Mouse (Mus musculus): ENCODE measurements around the gene Uchl4. TPM values are rescaled to one million over a fixed set of nuclear protein-coding genes. Genes with fewer than 3 reads are reported as not detected.
"Not testable (repeated sequence)": the region's sequence is repeated elsewhere in the genome, so short reads cannot be mapped to it uniquely, and the experiment has no call there.

Uchl4 gene
- polyA plus RNA-seq, 1 experiment: not detected

DNA sequence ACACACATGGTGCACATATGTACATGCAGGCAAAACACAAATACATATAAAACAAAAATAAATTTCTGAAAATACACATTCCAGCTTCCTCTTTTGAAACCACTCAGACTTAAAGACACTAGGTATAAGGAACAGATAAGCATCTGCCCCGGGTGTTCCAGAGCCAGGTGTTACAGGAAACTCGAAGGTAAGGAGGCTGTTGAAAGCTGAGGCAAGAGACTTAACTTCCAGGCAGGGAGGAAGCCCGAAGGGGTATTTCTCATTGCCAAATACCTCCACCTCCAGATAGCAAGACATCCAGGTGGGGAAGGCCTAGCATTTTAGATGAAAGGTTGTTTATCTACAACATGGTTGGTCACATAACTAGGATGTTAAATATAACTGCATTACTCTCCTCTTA, 20.4 kb downstream of the Uchl4 start:
- H3K4me1 ChIP-seq (ENCODE audit: control insufficient read depth, insufficient read depth, insufficient read length): no peaks in the 10 kb centered on the region
- 43% methylated on average over 3 of the region's 3 CpGs for WGBS
- DNase-seq (ENCODE audit: low read depth in 1 of 2, low spot score in 2 of 2): no peak
- no peak for TF ChIP-seq POLR2A (IDR thresholded peaks at IDR 0.05; ENCODE audit: low read depth, low read length)
- no peak for TF ChIP-seq CTCF (IDR thresholded peaks at IDR 0.05; ENCODE audit: extremely low read depth, insufficient read depth, insufficient read length, insufficient replicate concordance)
- H3K4me3 ChIP-seq (ENCODE audit: extremely low read depth, insufficient read depth, insufficient read length): no peak overlapping the region
- no peaks in the 10 kb centered on the region for H3K36me3 ChIP-seq (ENCODE audit: control insufficient read depth, insufficient read depth, low read length)
- no peak overlapping the region for H3K27ac ChIP-seq (ENCODE audit: insufficient read depth, low read length)
- H3K27me3 ChIP-seq (ENCODE audit: control insufficient read depth, insufficient read depth, low read length): no peaks in the 10 kb centered on the region

- Histone ChIP-seq H3K36me3 (ENCODE audit: control insufficient read depth, insufficient read depth, low read length) (no peaks in the 10 kb centered on the region), H3K27ac (ENCODE audit: insufficient read depth, low read length) (no peak overlapping the region), H3K27me3 (ENCODE audit: control insufficient read depth, insufficient read depth, low read length) (no peaks in the 10 kb centered on the region), H3K4me3 (ENCODE audit: extremely low read depth, insufficient read depth, insufficient read length) (no peak overlapping the region), H3K4me1 (ENCODE audit: control insufficient read depth, insufficient read depth, insufficient read length) (no peaks in the 10 kb centered on the region)
- no peak for DNase-seq (ENCODE audit: low read depth in 1 of 2, low spot score in 2 of 2)
- TF ChIP-seq CTCF (IDR thresholded peaks at IDR 0.05; ENCODE audit: extremely low read depth, insufficient read depth, insufficient read length, insufficient replicate concordance) (no peak), POLR2A (IDR thresholded peaks at IDR 0.05; ENCODE audit: low read depth, low read length) (no peak)
- WGBS: 92% methylated on average over 3 of the region's 3 CpGs
Observed at GRCm38 (mm10) chr9:64256204-64256603, 21.2 kb downstream of the Uchl4 start.

- Histone ChIP-seq H3K4me1 (ENCODE audit: control insufficient read depth, insufficient read depth, insufficient read length) (no peaks in the 10 kb centered on the region), H3K4me3 (ENCODE audit: extremely low read depth, insufficient read depth, insufficient read length) (no peak overlapping the region), H3K27me3 (ENCODE audit: control insufficient read depth, insufficient read depth, low read length) (no peaks in the 10 kb centered on the region), H3K36me3 (ENCODE audit: control insufficient read depth, insufficient read depth, low read length) (no peaks in the 10 kb centered on the region), H3K27ac (ENCODE audit: insufficient read depth, low read length) (no peak overlapping the region)
- no peak for TF ChIP-seq POLR2A (IDR thresholded peaks at IDR 0.05; ENCODE audit: low read depth, low read length)
- TF ChIP-seq CTCF (IDR thresholded peaks at IDR 0.05; ENCODE audit: extremely low read depth, insufficient read depth, insufficient read length, insufficient replicate concordance): no peak
- 90% methylated on average over 5 of the region's 5 CpGs for WGBS
- no peak for DNase-seq (ENCODE audit: low read depth in 1 of 2, low spot score in 2 of 2)
Observed at GRCm38 (mm10) chr9:64259906-64260305, 24.9 kb downstream of the Uchl4 start.

- TF ChIP-seq POLR2A (IDR thresholded peaks at IDR 0.05; ENCODE audit: low read depth, low read length): no peak
- TF ChIP-seq CTCF (IDR thresholded peaks at IDR 0.05; ENCODE audit: extremely low read depth, insufficient read depth, insufficient read length, insufficient replicate concordance): no peak
- WGBS: 88% methylated on average over 4 of the region's 4 CpGs
- Histone ChIP-seq H3K27ac (ENCODE audit: insufficient read depth, low read length) (no peak overlapping the region), H3K4me1 (ENCODE audit: control insufficient read depth, insufficient read depth, insufficient read length) (no peaks in the 10 kb centered on the region), H3K4me3 (ENCODE audit: extremely low read depth, insufficient read depth, insufficient read length) (no peak overlapping the region), H3K36me3 (ENCODE audit: control insufficient read depth, insufficient read depth, low read length) (no peaks in the 10 kb centered on the region), H3K27me3 (ENCODE audit: control insufficient read depth, insufficient read depth, low read length) (no peaks in the 10 kb centered on the region)
- DNase-seq (ENCODE audit: low read depth in 1 of 2, low spot score in 2 of 2): no peak
Observed at GRCm38 (mm10) chr9:64261023-64261422, 26.0 kb downstream of the Uchl4 start.

DNA sequence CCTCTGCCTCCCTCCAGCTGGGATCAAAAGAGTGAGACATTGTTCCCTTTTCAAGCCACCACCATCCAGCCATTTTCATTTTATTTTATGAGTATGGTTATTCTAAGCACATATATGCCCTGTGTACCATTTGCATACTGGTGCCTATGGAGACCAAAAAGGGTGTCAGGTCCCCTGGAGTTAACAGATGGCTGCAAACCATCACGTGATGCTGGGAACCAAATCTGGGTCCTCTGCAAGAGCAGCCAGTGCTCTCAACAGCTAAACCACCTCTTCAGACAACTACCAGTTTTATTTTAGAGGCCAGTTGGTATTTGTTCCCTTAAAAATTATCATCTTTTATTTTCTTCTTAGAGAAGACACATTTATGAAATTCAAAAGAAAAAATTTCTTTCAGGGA, 29.8 kb downstream of the Uchl4 start:
- no peak overlapping the region for H3K27ac ChIP-seq (ENCODE audit: insufficient read depth, low read length)
- H3K27me3 ChIP-seq (ENCODE audit: control insufficient read depth, insufficient read depth, low read length): no peaks in the 10 kb centered on the region
- no peak overlapping the region for H3K4me3 ChIP-seq (ENCODE audit: extremely low read depth, insufficient read depth, insufficient read length)
- H3K36me3 ChIP-seq (ENCODE audit: control insufficient read depth, insufficient read depth, low read length): no peaks in the 10 kb centered on the region
- H3K4me1 ChIP-seq (ENCODE audit: control insufficient read depth, insufficient read depth, insufficient read length): no peaks in the 10 kb centered on the region
- no peak for DNase-seq (ENCODE audit: low read depth in 1 of 2, low spot score in 2 of 2)
- TF ChIP-seq POLR2A (IDR thresholded peaks at IDR 0.05; ENCODE audit: low read depth, low read length): no peak
- no peak for TF ChIP-seq CTCF (IDR thresholded peaks at IDR 0.05; ENCODE audit: extremely low read depth, insufficient read depth, insufficient read length, insufficient replicate concordance)
- 65% methylated on average over 1 of the region's 1 CpGs for WGBS

DNA sequence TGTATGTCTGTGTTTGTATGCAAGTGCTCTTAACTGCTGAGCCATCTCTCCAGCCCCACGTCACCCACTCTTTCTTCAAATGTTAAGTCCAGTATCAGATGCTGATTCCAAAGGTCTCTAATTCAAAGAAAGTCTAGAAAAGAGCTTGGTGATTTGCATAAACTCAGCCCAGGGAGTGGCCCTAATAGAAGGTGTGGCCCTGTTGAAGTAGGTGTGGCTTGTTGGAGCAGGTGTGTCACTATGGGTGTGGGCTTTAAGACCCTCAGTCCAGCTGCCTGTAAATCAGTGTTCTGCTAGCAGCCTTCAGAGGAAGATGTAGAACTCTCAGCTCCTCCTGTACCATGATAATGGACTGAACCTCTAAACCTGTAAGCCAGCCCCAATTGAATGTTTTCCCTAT, 32.2 kb downstream of the Uchl4 start:
- no peaks in the 10 kb centered on the region for H3K27me3 ChIP-seq (ENCODE audit: control insufficient read depth, insufficient read depth, low read length)
- TF ChIP-seq POLR2A (IDR thresholded peaks at IDR 0.05; ENCODE audit: low read depth, low read length) (no peak), CTCF (IDR thresholded peaks at IDR 0.05; ENCODE audit: extremely low read depth, insufficient read depth, insufficient read length, insufficient replicate concordance) (no peak)
- 91% methylated on average over 1 of the region's 1 CpGs for WGBS

DNA sequence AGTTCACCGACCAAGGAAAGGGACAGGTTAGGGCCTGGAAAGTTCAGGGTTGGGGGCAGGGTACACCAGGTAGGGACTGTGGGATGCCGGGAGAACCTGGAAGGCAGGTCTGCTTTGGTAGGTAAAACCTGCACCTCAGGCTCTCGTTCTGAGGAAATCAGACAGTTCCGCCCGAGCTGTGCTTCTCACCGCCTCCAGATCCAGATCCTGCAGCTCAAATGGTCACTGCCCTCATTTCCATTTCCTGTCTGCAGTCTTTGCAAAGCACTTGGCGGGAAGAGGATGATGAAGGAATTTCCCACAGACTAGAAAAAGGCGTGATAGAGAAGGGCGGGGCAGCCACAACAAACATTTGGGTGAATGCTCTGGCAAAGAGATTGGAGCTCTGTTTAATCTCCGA, 33.2 kb downstream of the Uchl4 start:
- H3K4me3 ChIP-seq (ENCODE audit: extremely low read depth, insufficient read depth, insufficient read length): no peak overlapping the region
- DNase-seq (ENCODE audit: low read depth in 1 of 2, low spot score in 2 of 2): no peak
- no peaks in the 10 kb centered on the region for H3K27me3 ChIP-seq (ENCODE audit: control insufficient read depth, insufficient read depth, low read length)
- 79% methylated on average over 10 of the region's 10 CpGs for WGBS
- no peaks in the 10 kb centered on the region for H3K36me3 ChIP-seq (ENCODE audit: control insufficient read depth, insufficient read depth, low read length)
- TF ChIP-seq CTCF (IDR thresholded peaks at IDR 0.05; ENCODE audit: extremely low read depth, insufficient read depth, insufficient read length, insufficient replicate concordance) (no peak), POLR2A (IDR thresholded peaks at IDR 0.05; ENCODE audit: low read depth, low read length) (no peak)
- H3K27ac ChIP-seq (ENCODE audit: insufficient read depth, low read length): no peak overlapping the region
- H3K4me1 ChIP-seq (ENCODE audit: control insufficient read depth, insufficient read depth, insufficient read length): no peaks in the 10 kb centered on the region

More for the DNA sequence above, 32.2 kb downstream of the Uchl4 start:
- Histone ChIP-seq H3K4me3 (ENCODE audit: extremely low read depth, insufficient read depth, insufficient read length) (no peak overlapping the region), H3K36me3 (ENCODE audit: control insufficient read depth, insufficient read depth, low read length) (no peaks in the 10 kb centered on the region), H3K27ac (ENCODE audit: insufficient read depth, low read length) (no peak overlapping the region), H3K4me1 (ENCODE audit: control insufficient read depth, insufficient read depth, insufficient read length) (no peaks in the 10 kb centered on the region)
- no peak for DNase-seq (ENCODE audit: low read depth in 1 of 2, low spot score in 2 of 2)

DNA sequence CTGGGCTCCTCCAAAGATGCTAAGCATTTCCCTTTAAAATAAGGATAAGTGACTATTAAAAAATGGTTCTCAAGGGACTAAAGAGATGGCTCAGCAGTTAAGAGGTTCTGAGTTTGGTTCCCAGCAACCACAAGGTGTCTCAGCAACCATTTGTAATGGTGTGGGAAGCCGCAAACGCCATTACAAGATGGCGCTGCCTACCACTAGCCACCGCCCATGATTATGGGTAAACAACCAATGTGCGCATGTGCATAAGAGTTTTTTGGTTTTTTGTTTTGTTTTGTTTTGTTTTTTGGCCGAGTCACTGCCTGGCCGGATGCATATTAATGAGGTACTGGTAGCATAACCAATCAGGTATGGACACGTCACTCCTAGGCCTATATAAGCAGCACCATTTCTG, 33.8 kb downstream of the Uchl4 start:
- not testable (repeated sequence) for H3K27ac ChIP-seq (ENCODE audit: insufficient read depth, low read length); H3K4me3 ChIP-seq (ENCODE audit: extremely low read depth, insufficient read depth, insufficient read length); H3K4me1 ChIP-seq (ENCODE audit: control insufficient read depth, insufficient read depth, insufficient read length); H3K27me3 ChIP-seq (ENCODE audit: control insufficient read depth, insufficient read depth, low read length); H3K36me3 ChIP-seq (ENCODE audit: control insufficient read depth, insufficient read depth, low read length); DNase-seq (ENCODE audit: low read depth in 1 of 2, low spot score in 2 of 2)
- WGBS: 91% methylated on average over 8 of the region's 8 CpGs
